Mouse (Mus musculus): ENCODE data around the gene Gm21969. TPM values are rescaled to one million over a fixed set of nuclear protein-coding genes. Genes with fewer than 3 reads are reported as not detected.
A peak's percentile ranks its signal among the peaks of the same experiment; 100 is the strongest.

Gm21969 gene
- total RNA-seq, 1 experiment: 0.09 TPM

DNA sequence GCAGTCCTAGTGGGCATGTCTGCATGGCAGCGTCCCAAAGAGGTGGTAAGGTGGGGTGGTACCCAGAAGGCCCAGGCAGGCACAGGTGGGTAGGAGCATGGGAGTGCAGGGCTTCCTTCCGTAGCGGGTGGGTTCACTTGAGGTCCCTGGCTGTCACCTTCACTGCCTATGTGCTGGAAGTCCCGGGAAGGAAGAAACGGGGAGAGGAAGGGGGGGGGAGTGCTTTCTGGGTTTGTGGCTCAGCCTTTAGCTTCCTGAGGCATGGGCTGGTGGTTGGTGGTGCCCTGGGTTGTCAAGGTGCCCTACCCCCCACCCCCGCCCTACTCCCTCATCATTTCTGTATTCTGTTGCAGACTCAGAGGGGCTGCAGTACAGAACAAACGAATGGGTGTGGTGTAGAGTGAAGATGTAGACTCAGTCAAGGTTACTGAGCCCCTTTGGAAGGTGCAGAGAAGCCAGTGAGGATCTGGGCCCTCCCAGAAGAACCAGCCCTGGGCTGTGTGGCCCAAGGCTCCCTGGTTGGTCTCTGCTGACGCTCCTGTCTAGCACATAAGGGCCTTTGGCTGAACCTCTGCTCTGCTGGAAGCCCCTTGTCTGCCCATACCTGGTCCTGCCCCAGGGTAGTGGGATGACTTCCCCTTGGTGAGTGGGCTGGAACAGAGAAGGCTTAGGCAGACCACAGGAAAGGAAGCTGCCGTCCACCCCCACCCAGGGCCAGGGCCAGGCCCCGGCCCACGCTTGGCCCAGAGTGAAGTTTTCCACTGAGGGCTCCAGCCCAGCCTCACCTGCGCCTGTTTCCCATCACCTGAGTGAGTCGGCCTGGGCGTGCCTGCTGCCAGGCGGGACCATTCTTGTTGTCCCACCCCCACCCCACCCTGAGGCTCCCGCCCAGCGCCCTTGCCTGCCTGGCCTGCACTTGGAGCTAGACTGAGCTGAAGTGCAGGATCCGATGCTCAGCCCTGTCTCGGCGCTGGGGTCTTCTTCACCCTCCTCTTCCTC is 5.4 kb upstream of the Gm21969 start:
- Histone ChIP-seq H3K9me3 (ENCODE audit: control insufficient read depth, insufficient read depth, low read depth, low read length) (no peaks in the 10 kb centered on the region), H3K36me3 (ENCODE audit: control insufficient read depth, insufficient read depth, low read length, poor library complexity, severe bottlenecking) (no peaks in the 10 kb centered on the region), H3K27ac (ENCODE audit: insufficient read depth, low read depth, low read length, poor library complexity, severe bottlenecking) (peak overlapping the region; percentile 95), H3K4me3 (ENCODE audit: insufficient read depth in 1 of 2, low read depth in 1 of 2, low read length in 2 of 2, poor library complexity in 1 of 2, severe bottlenecking in 1 of 2) (peak overlapping the region; percentile 34 to 53), H3K9ac (ENCODE audit: insufficient read depth, low read depth, low read length, poor library complexity, severe bottlenecking) (peak overlapping the region; percentile 73), H3K4me1 (ENCODE audit: control insufficient read depth in 2 of 2, insufficient read depth in 2 of 2, low read length in 2 of 2, poor library complexity in 1 of 2) (peaks cover 29 to 66% of the 10 kb centered on the region in 2 experiments)
- no peak for TF ChIP-seq HCFC1 (IDR thresholded peaks at IDR 0.05; ENCODE audit: borderline replicate concordance, insufficient read depth, low read length)
- no peak for TF ChIP-seq ZC3H11A (IDR thresholded peaks at IDR 0.05; ENCODE audit: borderline replicate concordance, low read depth, low read length)
- TF ChIP-seq CHD2 (IDR thresholded peaks at IDR 0.05; ENCODE audit: low read depth, low read length): no peak
- TF ChIP-seq ZNF384 (IDR thresholded peaks at IDR 0.05; ENCODE audit: low read depth, low read length): no peak
- TF ChIP-seq MAFK (IDR thresholded peaks at IDR 0.05; ENCODE audit: insufficient read depth, low read depth, low read length): no peak
- in situ Hi-C loops (cut with MboI; ENCODE audit: low sequenced_read_pairs in 2 of 2, unreplicated experiment in 2 of 2): no loop called here
- no peak for DNase-seq (ENCODE audit: low read depth, low spot score)

DNA sequence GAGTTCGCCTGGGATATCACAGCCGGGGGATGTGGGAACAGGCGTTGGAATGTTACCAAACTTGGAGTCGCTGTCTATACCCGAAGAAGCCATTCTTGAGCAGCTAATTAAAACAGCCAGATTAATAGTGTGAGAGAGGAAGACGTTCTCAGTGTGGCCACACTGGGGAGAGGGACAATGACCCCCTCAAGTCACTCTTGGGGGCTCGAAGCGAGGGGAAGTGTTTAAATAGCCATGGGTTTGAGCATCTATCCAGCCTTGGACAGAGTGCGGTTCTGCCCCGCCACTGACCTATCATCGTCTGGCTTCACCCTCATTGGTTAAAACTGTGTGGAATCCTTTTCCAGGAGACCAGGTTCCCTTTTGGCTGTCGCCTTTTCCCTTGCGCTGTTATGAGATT is 4.6 kb upstream of the Gm21969 start:
- in situ Hi-C loops (cut with MboI; ENCODE audit: low sequenced_read_pairs in 2 of 2, unreplicated experiment in 2 of 2): no loop called here
- no peak for TF ChIP-seq CHD2 (IDR thresholded peaks at IDR 0.05; ENCODE audit: low read depth, low read length)
- TF ChIP-seq HCFC1 (IDR thresholded peaks at IDR 0.05; ENCODE audit: borderline replicate concordance, insufficient read depth, low read length): no peak
- no peak for TF ChIP-seq ZNF384 (IDR thresholded peaks at IDR 0.05; ENCODE audit: low read depth, low read length)
- TF ChIP-seq MAFK (IDR thresholded peaks at IDR 0.05; ENCODE audit: insufficient read depth, low read depth, low read length): no peak
- no peak for TF ChIP-seq ZC3H11A (IDR thresholded peaks at IDR 0.05; ENCODE audit: borderline replicate concordance, low read depth, low read length)
- Histone ChIP-seq H3K27ac (ENCODE audit: insufficient read depth, low read depth, low read length, poor library complexity, severe bottlenecking) (peak overlapping the region; percentile 95), H3K4me3 (ENCODE audit: insufficient read depth in 1 of 2, low read depth in 1 of 2, low read length in 2 of 2, poor library complexity in 1 of 2, severe bottlenecking in 1 of 2) (peak overlapping the region; percentile 37 to 53; a peak in 3 of 4 replicates), H3K36me3 (ENCODE audit: control insufficient read depth, insufficient read depth, low read length, poor library complexity, severe bottlenecking) (no peaks in the 10 kb centered on the region), H3K4me1 (ENCODE audit: control insufficient read depth in 2 of 2, insufficient read depth in 2 of 2, low read length in 2 of 2, poor library complexity in 1 of 2) (peaks cover 26 to 66% of the 10 kb centered on the region in 2 experiments), H3K9ac (ENCODE audit: insufficient read depth, low read depth, low read length, poor library complexity, severe bottlenecking) (peak overlapping the region; percentile 73), H3K9me3 (ENCODE audit: control insufficient read depth, insufficient read depth, low read depth, low read length) (no peaks in the 10 kb centered on the region)
- no peak for DNase-seq (ENCODE audit: low read depth, low spot score)

DNA sequence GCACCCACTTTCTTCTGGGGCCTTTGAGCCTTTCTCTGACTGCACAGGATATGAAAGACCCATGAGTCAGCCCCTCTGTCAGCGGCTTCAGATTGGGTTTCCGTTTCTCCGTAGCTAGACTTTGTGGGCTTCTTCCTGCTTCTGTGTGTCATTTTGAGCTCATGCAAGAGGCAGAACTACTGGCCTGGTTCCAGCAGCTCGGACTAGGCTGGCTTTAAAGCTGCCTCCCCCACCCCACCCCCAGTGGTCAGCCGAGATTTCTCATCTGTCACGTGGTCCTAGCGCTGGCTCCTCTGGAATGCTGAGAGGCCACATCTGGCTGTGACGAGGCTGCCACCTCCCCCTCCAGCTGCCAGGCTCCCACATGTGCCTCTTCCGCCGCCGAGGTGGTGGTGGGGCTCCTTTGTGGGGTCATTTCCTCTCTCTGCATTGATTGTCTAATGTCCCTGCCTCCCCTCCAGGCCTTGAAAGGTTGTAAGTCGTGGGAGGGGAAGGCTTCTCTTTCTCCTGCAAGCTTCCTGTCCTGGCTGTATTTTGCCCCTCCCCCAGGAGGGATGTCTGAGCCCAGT is 4.0 kb upstream of the Gm21969 start:
- Histone ChIP-seq H3K4me3 (ENCODE audit: insufficient read depth in 1 of 2, low read depth in 1 of 2, low read length in 2 of 2, poor library complexity in 1 of 2, severe bottlenecking in 1 of 2) (peak overlapping the region; percentile 37 to 53), H3K9ac (ENCODE audit: insufficient read depth, low read depth, low read length, poor library complexity, severe bottlenecking) (peak overlapping the region; percentile 73; the same call in 1 of the 2 replicates), H3K36me3 (ENCODE audit: control insufficient read depth, insufficient read depth, low read length, poor library complexity, severe bottlenecking) (no peaks in the 10 kb centered on the region), H3K4me1 (ENCODE audit: control insufficient read depth in 2 of 2, insufficient read depth in 2 of 2, low read length in 2 of 2, poor library complexity in 1 of 2) (peaks cover 22 to 64% of the 10 kb centered on the region in 2 experiments), H3K27ac (ENCODE audit: insufficient read depth, low read depth, low read length, poor library complexity, severe bottlenecking) (peak overlapping the region; percentile 95), H3K9me3 (ENCODE audit: control insufficient read depth, insufficient read depth, low read depth, low read length) (no peaks in the 10 kb centered on the region)
- TF ChIP-seq ZC3H11A (IDR thresholded peaks at IDR 0.05; ENCODE audit: borderline replicate concordance, low read depth, low read length) (no peak), MAFK (IDR thresholded peaks at IDR 0.05; ENCODE audit: insufficient read depth, low read depth, low read length) (no peak), HCFC1 (IDR thresholded peaks at IDR 0.05; ENCODE audit: borderline replicate concordance, insufficient read depth, low read length) (no peak), CHD2 (IDR thresholded peaks at IDR 0.05; ENCODE audit: low read depth, low read length) (peak; percentile 54; the same call in 1 of the 2 replicates), ZNF384 (IDR thresholded peaks at IDR 0.05; ENCODE audit: low read depth, low read length) (no peak)
- in situ Hi-C loops (cut with MboI; ENCODE audit: low sequenced_read_pairs in 2 of 2, unreplicated experiment in 2 of 2): no loop called here
- DNase-seq (ENCODE audit: low read depth, low spot score): peak; percentile 88

DNA sequence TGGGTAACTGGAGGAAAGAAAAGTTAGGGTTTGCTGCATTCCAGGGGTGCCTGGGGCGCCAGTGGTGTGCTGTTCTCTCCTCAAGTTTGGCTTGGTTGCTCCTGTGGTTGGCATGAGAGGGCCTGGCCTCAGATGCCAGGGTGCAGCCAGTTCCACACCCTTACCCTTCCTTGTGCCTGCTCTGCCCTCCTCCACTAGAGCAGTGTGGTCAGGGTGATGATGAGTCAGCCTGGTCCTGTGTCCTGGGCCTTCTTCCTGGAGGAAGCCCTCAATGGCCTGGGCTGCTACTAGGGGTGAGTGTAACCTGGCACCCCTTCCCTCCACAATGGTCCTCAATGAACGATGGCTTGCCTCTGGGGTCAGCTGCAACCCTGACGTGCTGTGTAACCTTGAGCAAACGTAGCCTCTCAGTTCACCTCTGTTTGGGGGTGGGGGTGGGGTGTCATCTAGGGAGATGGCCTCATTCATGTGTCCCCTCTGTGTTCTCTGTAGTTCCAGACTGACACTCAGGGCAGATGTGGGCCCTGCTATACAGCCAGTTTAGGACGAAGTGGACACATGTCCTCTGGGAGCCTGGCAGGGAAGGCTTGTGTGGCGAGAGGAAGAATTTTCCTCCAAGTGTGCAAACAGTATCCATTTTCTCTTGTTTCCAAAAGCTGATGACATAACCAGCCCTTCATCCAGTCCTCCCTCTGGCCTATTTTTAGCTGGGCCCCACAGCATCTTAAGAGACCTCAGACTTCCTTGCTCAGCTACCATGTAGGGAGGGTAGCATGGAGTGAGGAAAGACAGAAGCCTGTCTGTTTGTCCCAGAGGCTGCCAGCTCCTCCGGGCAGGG is 1.2 kb upstream of the Gm21969 start:
- in situ Hi-C loops (cut with MboI; ENCODE audit: low sequenced_read_pairs in 2 of 2, unreplicated experiment in 2 of 2): no loop called here
- Histone ChIP-seq H3K36me3 (ENCODE audit: control insufficient read depth, insufficient read depth, low read length, poor library complexity, severe bottlenecking) (peaks cover 9% of the 10 kb centered on the region; the same call in 1 of the 2 replicates), H3K9me3 (ENCODE audit: control insufficient read depth, insufficient read depth, low read depth, low read length) (no peaks in the 10 kb centered on the region), H3K4me3 (ENCODE audit: insufficient read depth in 1 of 2, low read depth in 1 of 2, low read length in 2 of 2, poor library complexity in 1 of 2, severe bottlenecking in 1 of 2) (no peak overlapping the region), H3K9ac (ENCODE audit: insufficient read depth, low read depth, low read length, poor library complexity, severe bottlenecking) (no peak overlapping the region; the same call in 1 of the 2 replicates), H3K27ac (ENCODE audit: insufficient read depth, low read depth, low read length, poor library complexity, severe bottlenecking) (no peak overlapping the region), H3K4me1 (ENCODE audit: control insufficient read depth in 2 of 2, insufficient read depth in 2 of 2, low read length in 2 of 2, poor library complexity in 1 of 2) (peaks cover 13 to 46% of the 10 kb centered on the region in 2 experiments)
- DNase-seq (ENCODE audit: low read depth, low spot score): no peak
- TF ChIP-seq MAFK (IDR thresholded peaks at IDR 0.05; ENCODE audit: insufficient read depth, low read depth, low read length) (no peak), CHD2 (IDR thresholded peaks at IDR 0.05; ENCODE audit: low read depth, low read length) (no peak), HCFC1 (IDR thresholded peaks at IDR 0.05; ENCODE audit: borderline replicate concordance, insufficient read depth, low read length) (no peak), ZNF384 (IDR thresholded peaks at IDR 0.05; ENCODE audit: low read depth, low read length) (no peak), ZC3H11A (IDR thresholded peaks at IDR 0.05; ENCODE audit: borderline replicate concordance, low read depth, low read length) (no peak)
